Mouse (Mus musculus): ENCODE measurements around the gene Mpp2. TPM values are rescaled to one million over a fixed set of nuclear protein-coding genes. Genes with fewer than 3 reads are reported as not detected.

Mpp2 gene
- polyA plus RNA-seq, 1 experiment from 2014 or later, result 3.9 TPM

DNA sequence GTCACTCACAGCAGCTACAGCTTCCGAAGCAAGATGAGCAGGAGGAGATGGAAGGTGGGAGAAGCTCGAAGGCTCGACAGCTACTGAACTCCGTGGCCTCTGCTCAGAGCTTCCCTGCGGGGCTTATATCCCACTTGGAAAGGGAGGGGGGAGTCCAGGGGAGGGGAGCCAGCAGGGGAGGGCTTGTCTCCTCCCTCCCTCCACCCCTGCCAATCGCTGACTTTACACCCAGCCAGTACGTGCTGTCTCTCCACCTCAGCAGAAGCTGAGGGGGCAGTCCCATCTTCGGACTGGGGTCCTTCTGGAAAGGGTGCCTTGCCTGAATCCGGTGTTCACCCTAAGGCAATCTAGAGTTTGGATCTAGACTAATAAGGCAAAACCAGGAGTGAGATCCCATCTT, 19.4 kb upstream of the Mpp2 start, which contains the start of gene Pyy:
Gene Pyy (minus strand): TSS at position 101 of the 400 bp plus-strand sequence.
- no peak for TF ChIP-seq CTCF (IDR thresholded peaks at IDR 0.05)
- TF ChIP-seq EP300 (IDR thresholded peaks at IDR 0.05), result no peak
- Histone ChIP-seq H3K27ac (ENCODE audit: low read length) (no peak within 1 kb of the TSS), H3K4me3 (ENCODE audit: low read depth, low read length) (no peak within 1 kb of the TSS), H3K4me1 (ENCODE audit: insufficient read depth, low read depth, low read length) (no peaks in the 10 kb centered on the region), H3K27me3 (replicated peaks; ENCODE audit: insufficient read depth, low read length) (peaks cover 34% of the 10 kb centered on the region), H3K4me2 (replicated peaks; ENCODE audit: low read depth, low read length) (no peak within 1 kb of the TSS), H3K9me3 (ENCODE audit: low read length) (no peaks in the 10 kb centered on the region), H3K9ac (replicated peaks; ENCODE audit: low read depth) (no peak within 1 kb of the TSS), H3K36me3 (ENCODE audit: insufficient read depth, low read length) (no peaks in the 10 kb centered on the region)
- no peak for ATAC-seq
- 11% methylated on average over 9 of the region's 9 CpGs for WGBS
- DNase-seq (ENCODE audit: low spot score), result no peak

DNA sequence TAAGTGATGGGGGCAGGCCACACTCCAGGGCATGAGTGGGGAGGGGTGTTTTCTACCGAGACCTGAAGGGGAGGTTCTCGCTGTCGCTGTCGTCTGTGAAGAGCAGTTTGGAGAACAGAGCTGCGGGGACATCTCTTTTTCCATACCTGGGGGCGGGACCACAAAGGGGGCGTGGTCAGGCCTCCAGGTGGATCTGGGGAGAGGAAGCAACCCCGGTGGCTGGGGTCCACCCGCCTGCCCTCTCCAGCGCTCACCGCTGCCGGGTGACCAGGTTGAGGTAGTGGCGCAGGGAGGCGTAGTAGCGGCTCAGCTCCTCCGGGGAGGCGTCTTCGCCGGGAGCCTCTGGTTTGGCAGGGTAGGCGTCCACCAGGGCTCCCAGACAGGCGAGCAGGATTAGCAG, 18.6 kb upstream of the Mpp2 start:
- Histone ChIP-seq H3K9ac (replicated peaks; ENCODE audit: low read depth) (no peak overlapping the region), H3K27me3 (replicated peaks; ENCODE audit: insufficient read depth, low read length) (peaks cover 35% of the 10 kb centered on the region), H3K27ac (ENCODE audit: low read length) (no peak overlapping the region), H3K4me2 (replicated peaks; ENCODE audit: low read depth, low read length) (no peak overlapping the region), H3K4me3 (ENCODE audit: low read depth, low read length) (no peak overlapping the region), H3K36me3 (ENCODE audit: insufficient read depth, low read length) (no peaks in the 10 kb centered on the region), H3K9me3 (ENCODE audit: low read length) (no peaks in the 10 kb centered on the region), H3K4me1 (ENCODE audit: insufficient read depth, low read depth, low read length) (no peaks in the 10 kb centered on the region)
- 3% methylated on average over 14 of the region's 21 CpGs for WGBS
- peak; percentile 11 for DNase-seq (ENCODE audit: low spot score)
- TF ChIP-seq EP300 (IDR thresholded peaks at IDR 0.05) (no peak), CTCF (IDR thresholded peaks at IDR 0.05) (no peak)
- ATAC-seq, result no peak

DNA sequence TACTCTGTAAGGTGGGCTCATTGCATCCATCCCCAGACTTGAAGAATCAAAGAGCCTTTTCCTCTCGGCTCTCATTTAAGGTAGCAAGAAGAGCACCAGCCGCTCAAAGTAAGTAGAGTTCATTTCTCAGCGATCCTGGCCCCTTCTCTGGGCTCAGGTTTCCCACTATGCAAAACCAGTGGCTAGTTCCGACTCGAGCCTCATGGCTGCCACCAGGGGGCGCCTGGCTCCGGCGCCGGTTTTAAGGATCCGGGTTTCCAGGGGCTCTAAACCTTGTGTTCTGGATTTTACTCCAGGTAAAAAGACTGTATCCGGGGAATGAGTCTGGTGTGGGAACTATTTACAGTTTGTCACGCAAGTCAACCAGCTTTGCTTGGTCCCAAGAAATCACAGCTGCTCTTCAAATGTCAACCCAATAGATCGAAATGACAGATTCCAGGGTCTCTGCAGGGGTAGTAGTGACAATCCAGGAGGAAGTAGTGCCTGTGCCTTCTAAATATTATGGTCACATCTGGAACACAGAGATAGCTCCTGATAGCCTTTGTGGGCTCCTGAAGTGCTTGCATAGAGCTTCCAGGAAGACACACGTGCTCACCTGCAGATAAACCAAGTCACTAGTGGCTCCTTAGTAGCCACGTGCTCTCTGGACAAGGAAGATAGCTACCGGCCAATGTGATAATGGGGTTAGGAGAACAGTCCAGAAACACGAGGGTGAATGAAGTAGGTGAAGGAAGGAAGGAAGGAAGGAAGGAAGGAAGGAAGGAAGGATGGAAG, 14.4 kb upstream of the Mpp2 start:
- Histone ChIP-seq H3K4me2 (replicated peaks; ENCODE audit: low read depth, low read length) (no peak overlapping the region), H3K4me1 (ENCODE audit: insufficient read depth, low read depth, low read length) (no peaks in the 10 kb centered on the region), H3K27me3 (replicated peaks; ENCODE audit: insufficient read depth, low read length) (peaks cover 30% of the 10 kb centered on the region), H3K4me3 (ENCODE audit: low read depth, low read length) (no peak overlapping the region), H3K9me3 (ENCODE audit: low read length) (no peaks in the 10 kb centered on the region), H3K27ac (ENCODE audit: low read length) (no peak overlapping the region), H3K9ac (replicated peaks; ENCODE audit: low read depth) (no peak overlapping the region), H3K36me3 (ENCODE audit: insufficient read depth, low read length) (no peaks in the 10 kb centered on the region)
- TF ChIP-seq EP300 (IDR thresholded peaks at IDR 0.05) (no peak), CTCF (IDR thresholded peaks at IDR 0.05) (peak; percentile 84)
- 14% methylated on average over 17 of the region's 17 CpGs for WGBS
- ATAC-seq, result no peak
- peak; percentile 75 for DNase-seq (ENCODE audit: low spot score)

DNA sequence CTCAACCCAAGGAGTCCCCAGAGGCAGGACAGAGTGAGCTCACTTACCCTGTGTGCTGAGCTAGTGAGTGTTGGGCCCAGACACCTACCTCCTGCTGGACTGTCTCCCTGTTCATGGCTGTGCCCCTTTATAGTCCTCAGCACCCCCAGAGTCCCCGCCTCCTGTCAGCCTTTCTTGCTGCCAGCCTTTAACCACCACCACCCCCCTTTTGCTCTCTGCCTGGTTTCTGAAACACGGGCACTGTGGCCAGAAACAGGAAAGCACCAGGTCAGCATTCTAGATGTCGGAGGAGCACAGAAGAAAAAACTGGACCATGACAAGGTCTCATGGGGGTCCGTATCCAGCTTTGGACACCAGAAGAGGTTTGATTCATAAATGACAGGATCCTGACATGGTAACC, 12.9 kb upstream of the Mpp2 start, which contains the start of gene Ppy:
Gene Ppy (minus strand): TSS at position 101 of the 400 bp plus-strand sequence.
- H3K9me3 ChIP-seq (ENCODE audit: low read length), result no peaks in the 10 kb centered on the region
- no peak within 1 kb of the TSS for H3K9ac ChIP-seq (replicated peaks; ENCODE audit: low read depth)
- no peak within 1 kb of the TSS for H3K4me3 ChIP-seq (ENCODE audit: low read depth, low read length)
- TF ChIP-seq EP300 (IDR thresholded peaks at IDR 0.05), result no peak
- no peak for TF ChIP-seq CTCF (IDR thresholded peaks at IDR 0.05)
- no peaks in the 10 kb centered on the region for H3K4me1 ChIP-seq (ENCODE audit: insufficient read depth, low read depth, low read length)
- no peaks in the 10 kb centered on the region for H3K36me3 ChIP-seq (ENCODE audit: insufficient read depth, low read length)
- DNase-seq (ENCODE audit: low spot score) (no peak), ATAC-seq (no peak)
- WGBS, result 73% methylated on average over 4 of the region's 4 CpGs
- peaks cover 18% of the 10 kb centered on the region; the same call in 1 of the 2 replicates for H3K27me3 ChIP-seq (replicated peaks; ENCODE audit: insufficient read depth, low read length)
- no peak within 1 kb of the TSS for H3K27ac ChIP-seq (ENCODE audit: low read length)
- no peak within 1 kb of the TSS for H3K4me2 ChIP-seq (replicated peaks; ENCODE audit: low read depth, low read length)

DNA sequence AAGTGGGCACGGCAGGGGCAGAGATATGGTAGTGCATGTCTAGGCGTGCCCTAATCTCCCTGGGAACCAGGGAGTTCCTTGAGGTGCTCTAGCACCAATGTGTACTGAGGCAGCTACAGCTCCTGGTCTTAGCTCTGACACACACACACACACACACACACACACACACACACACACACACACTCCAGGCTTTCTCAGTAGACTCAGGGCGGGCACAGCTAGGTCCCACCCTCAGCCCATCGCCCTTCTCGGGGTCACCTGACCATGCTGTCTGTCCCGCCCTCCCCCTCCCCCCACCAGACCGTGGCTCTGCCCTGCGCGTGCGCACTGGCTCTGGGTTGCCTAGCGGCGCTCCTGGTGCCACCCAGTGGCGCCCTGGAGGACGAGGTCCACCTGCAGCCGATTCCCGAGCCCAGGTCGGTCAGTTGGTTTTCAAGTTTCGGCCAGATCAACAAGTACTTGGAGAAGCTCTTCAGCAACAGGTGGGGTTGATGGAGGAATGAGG, 8.6 kb upstream of the Mpp2 start:
- Histone ChIP-seq H3K27me3 (replicated peaks; ENCODE audit: insufficient read depth, low read length) (no peaks in the 10 kb centered on the region), H3K36me3 (ENCODE audit: insufficient read depth, low read length) (no peaks in the 10 kb centered on the region), H3K4me1 (ENCODE audit: insufficient read depth, low read depth, low read length) (no peaks in the 10 kb centered on the region), H3K4me2 (replicated peaks; ENCODE audit: low read depth, low read length) (peak overlapping the region; percentile 28), H3K4me3 (ENCODE audit: low read depth, low read length) (no peak overlapping the region), H3K27ac (ENCODE audit: low read length) (no peak overlapping the region), H3K9me3 (ENCODE audit: low read length) (no peaks in the 10 kb centered on the region), H3K9ac (replicated peaks; ENCODE audit: low read depth) (no peak overlapping the region)
- DNase-seq (ENCODE audit: low spot score) (peak; percentile 88), ATAC-seq (peak; percentile 92)
- 2% methylated on average over 18 of the region's 18 CpGs for WGBS
- TF ChIP-seq EP300 (IDR thresholded peaks at IDR 0.05) (no peak), CTCF (IDR thresholded peaks at IDR 0.05) (peak; percentile 73)

DNA sequence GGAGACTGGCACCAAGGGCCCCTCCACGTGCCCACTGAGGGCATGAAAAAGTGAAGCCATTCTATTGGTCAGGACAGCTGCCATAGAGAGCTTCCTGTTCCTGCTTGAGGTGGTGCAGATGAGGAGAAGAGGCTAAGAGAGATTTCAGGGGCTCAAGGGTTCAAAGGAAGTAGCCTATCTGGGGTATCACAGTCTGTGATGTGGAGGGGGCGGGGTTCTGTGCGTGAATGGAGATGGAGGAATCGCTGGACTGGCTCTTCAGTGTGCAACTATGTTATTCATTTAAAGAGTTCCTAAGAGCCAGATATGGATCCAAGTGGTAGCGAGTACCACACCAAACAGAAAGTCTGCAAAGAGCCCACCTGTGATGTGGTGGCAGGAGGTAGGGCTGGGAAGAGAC, 8.1 kb upstream of the Mpp2 start:
- no peak overlapping the region for H3K9ac ChIP-seq (replicated peaks; ENCODE audit: low read depth)
- H3K27ac ChIP-seq (ENCODE audit: low read length), result no peak overlapping the region
- 51% methylated on average over 5 of the region's 5 CpGs for WGBS
- DNase-seq (ENCODE audit: low spot score), result no peak
- H3K36me3 ChIP-seq (ENCODE audit: insufficient read depth, low read length), result no peaks in the 10 kb centered on the region
- peak overlapping the region; percentile 28 for H3K4me2 ChIP-seq (replicated peaks; ENCODE audit: low read depth, low read length)
- TF ChIP-seq CTCF (IDR thresholded peaks at IDR 0.05) (no peak), EP300 (IDR thresholded peaks at IDR 0.05) (no peak)
- ATAC-seq, result no peak
- H3K4me3 ChIP-seq (ENCODE audit: low read depth, low read length), result no peak overlapping the region
- H3K9me3 ChIP-seq (ENCODE audit: low read length), result no peaks in the 10 kb centered on the region
- no peaks in the 10 kb centered on the region for H3K27me3 ChIP-seq (replicated peaks; ENCODE audit: insufficient read depth, low read length)
- no peaks in the 10 kb centered on the region for H3K4me1 ChIP-seq (ENCODE audit: insufficient read depth, low read depth, low read length)

Data from lung, postnatal 0 days (tissue).